Mouse (Mus musculus) CH12.LX (cell line): ENCODE measurements around the gene Fosl2. TPM values are rescaled to one million over a fixed set of nuclear protein-coding genes. Genes with fewer than 3 reads are reported as not detected.

Experiments used
- DNase-seq: peaks from one replicate; pipeline ENCODE4 v3.0.0-alpha.2; 2013; ENCODE audit errors: extremely low read depth
- H3K27ac ChIP-seq: 2 replicates; pipeline ENCODE4 v1.5.1; 2012; ENCODE audit warnings: low read depth, mild to moderate bottlenecking, control low read depth, moderate library complexity; ENCODE audit not compliant: insufficient read depth
- H3K27me3 ChIP-seq: replicated peaks from 2 replicates; pipeline ENCODE3; 2012; ENCODE audit warnings: inconsistent platforms
- H3K36me3 ChIP-seq, 2 experiments: replicated peaks in 1 of 2; 2 replicates each; pipeline versions ENCODE3 to v1.6.1; 2012; ENCODE audit warnings: inconsistent platforms in 1 of 2, low read length in 1 of 2, mild to moderate bottlenecking in 1 of 2, mixed read lengths in 1 of 2, moderate library complexity in 1 of 2; ENCODE audit not compliant: control insufficient read depth in 1 of 2, insufficient read depth in 1 of 2
- H3K4me1 ChIP-seq, 2 experiments: 2 replicates each; pipeline ENCODE4 v1.6.1; 2012; ENCODE audit warnings: inconsistent platforms in 1 of 2, moderate library complexity in 1 of 2; ENCODE audit not compliant: insufficient read depth in 2 of 2, control insufficient read depth in 1 of 2
- H3K4me2 ChIP-seq: 2 replicates; pipeline ENCODE4 v1.6.1; 2012; ENCODE audit warnings: low read depth, mild to moderate bottlenecking, control low read depth; ENCODE audit not compliant: poor library complexity, insufficient read depth, severe bottlenecking
- H3K4me3 ChIP-seq, 3 experiments: fragments of 150-350 bp in 1 of 3; sonication (generic) in 1 of 3; replicated peaks in 1 of 3; 2 replicates each; pipeline versions ENCODE3 to v1.5.1; 2011 to 2012; ENCODE audit warnings: low read depth in 2 of 3, low read length in 2 of 3, mild to moderate bottlenecking in 2 of 3, moderate library complexity in 2 of 3, control low read depth in 1 of 3, improper control_type of control experiment in 1 of 3, inconsistent platforms in 1 of 3, mixed read lengths in 1 of 3; ENCODE audit not compliant: poor library complexity in 1 of 3
- H3K79me2 ChIP-seq: replicated peaks from 2 replicates; pipeline ENCODE4 v1.6.1; 2012; ENCODE audit warnings: mild to moderate bottlenecking, moderate library complexity; ENCODE audit not compliant: control insufficient read depth, poor library complexity, insufficient read depth, severe bottlenecking; ENCODE audit errors: extremely low read depth
- H3K9ac ChIP-seq: 2 replicates; pipeline ENCODE4 v1.6.1; 2012; ENCODE audit warnings: low read depth, mild to moderate bottlenecking, control low read depth, moderate library complexity; ENCODE audit not compliant: insufficient read depth
- H3K9me3 ChIP-seq: replicated peaks from 2 replicates; pipeline ENCODE3; 2012; ENCODE audit warnings: low read length, inconsistent platforms, mixed read lengths
- BHLHE40 ChIP-seq: IDR thresholded peaks from 2 replicates; pipeline ENCODE4 v1.6.1; 2011; ENCODE audit warnings: mild to moderate bottlenecking, low read depth, low read length, improper control_type of control experiment
- E2F4 ChIP-seq: IDR thresholded peaks from 2 replicates; pipeline ENCODE4 v1.6.1; 2011; ENCODE audit warnings: low read depth, low read length, improper control_type of control experiment; ENCODE audit not compliant: insufficient replicate concordance
- ETS1 ChIP-seq: conservative IDR thresholded peaks from 2 replicates; pipeline ENCODE4 v1.6.1; 2012; ENCODE audit warnings: low read depth, mild to moderate bottlenecking, inconsistent platforms, low read length, improper control_type of control experiment, moderate library complexity
- JUN ChIP-seq: IDR thresholded peaks from 2 replicates; pipeline ENCODE4 v1.6.1; 2011; ENCODE audit warnings: low read depth, mild to moderate bottlenecking, low read length, improper control_type of control experiment, moderate library complexity; ENCODE audit not compliant: insufficient read depth
- JUND ChIP-seq: conservative IDR thresholded peaks from 2 replicates; pipeline ENCODE4 v1.6.1; 2011; ENCODE audit warnings: low read depth, low read length, improper control_type of control experiment
- KAT2A ChIP-seq: IDR thresholded peaks from 2 replicates; pipeline ENCODE4 v1.6.1; 2012; ENCODE audit warnings: low read length, improper control_type of control experiment, inconsistent platforms; ENCODE audit not compliant: insufficient replicate concordance
- MAFK ChIP-seq: IDR thresholded peaks from 2 replicates; pipeline ENCODE4 v1.6.1; 2011; ENCODE audit warnings: low read length, improper control_type of control experiment; ENCODE audit not compliant: insufficient replicate concordance
- MAX ChIP-seq: IDR thresholded peaks from 2 replicates; pipeline ENCODE4 v1.6.1; 2011; ENCODE audit warnings: low read length, improper control_type of control experiment
- MXI1 ChIP-seq: IDR thresholded peaks from 2 replicates; pipeline ENCODE4 v1.6.1; 2011; ENCODE audit warnings: mild to moderate bottlenecking, low read depth, low read length, improper control_type of control experiment
- MYC ChIP-seq: IDR thresholded peaks from 2 replicates; pipeline ENCODE4 v1.6.1; 2011; ENCODE audit warnings: low read depth, mild to moderate bottlenecking, improper control_type of control experiment, low read length
- NRF1 ChIP-seq: IDR thresholded peaks from 2 replicates; pipeline ENCODE4 v1.6.1; 2014; ENCODE audit warnings: low read depth, mild to moderate bottlenecking, inconsistent platforms, low read length, improper control_type of control experiment, moderate library complexity
- POLR2A ChIP-seq: IDR thresholded peaks from 2 replicates; pipeline ENCODE4 v1.6.1; 2011; ENCODE audit warnings: low read depth, mild to moderate bottlenecking, improper control_type of control experiment, low read length
- SMC3 ChIP-seq: IDR thresholded peaks from 2 replicates; pipeline ENCODE4 v1.6.1; 2011; ENCODE audit warnings: low read depth, low read length, improper control_type of control experiment
- TBP ChIP-seq: conservative IDR thresholded peaks from 2 replicates; pipeline ENCODE4 v1.6.1; 2011; ENCODE audit warnings: low read depth, low read length, improper control_type of control experiment
- USF1 ChIP-seq: IDR thresholded peaks from 2 replicates; pipeline ENCODE4 v1.6.1; 2014; ENCODE audit warnings: low read depth, mild to moderate bottlenecking, inconsistent platforms, low read length, improper control_type of control experiment
- ZC3H11A ChIP-seq: IDR thresholded peaks from 2 replicates; pipeline ENCODE4 v1.6.1; 2012; ENCODE audit warnings: low read depth, mild to moderate bottlenecking, inconsistent platforms, low read length, improper control_type of control experiment
- ZMIZ1 ChIP-seq: IDR thresholded peaks from 2 replicates; pipeline ENCODE4 v1.6.1; 2012; ENCODE audit warnings: low read depth, mild to moderate bottlenecking, inconsistent platforms, low read length, improper control_type of control experiment
- ZNF384 ChIP-seq: IDR thresholded peaks from 2 replicates; pipeline ENCODE4 v1.6.1; 2012; ENCODE audit warnings: low read depth, low read length, improper control_type of control experiment, inconsistent platforms
- dilution Hi-C: fragments of 300-500 bp; cut with MboI; formaldehyde crosslinking; loops from 2 replicates; pipeline ENCODE4 v1.14.3; 2020; ENCODE audit warnings: low sequenced_read_pairs; ENCODE audit not compliant: extremely low pct_unique_long_range_greater_than_20kb, extremely low pct_ligation_motif_present
- in situ Hi-C: fragments of 300-500 bp; cut with MboI; formaldehyde crosslinking; loops from 3 replicates; pipeline ENCODE4 v1.14.3; 2019; ENCODE audit warnings: low sequenced_read_pairs, low pct_ligation_motif_present, low pct_unique_long_range_greater_than_20kb, mixed read lengths
- polyA plus RNA-seq: library from polyadenylated mRNA; unstranded; fragments of >175 nt; gene quantifications from 2 replicates; pipeline ENCODE4 v1.2.1, GENCODE M21; 2012; ENCODE audit warnings: low read depth; ENCODE audit not compliant: insufficient read length
- total RNA-seq, 2 experiments: library from RNA; depleted of rRNA; stranded (reverse); fragments of 300-350 nt in 1 of 2; fragments of >200 nt in 1 of 2; gene quantifications; 2 replicates each; pipeline ENCODE4 v1.2.3; 2012 to 2014

Gene Fosl2
- total and polyA plus RNA-seq, 3 experiments = 0.23 to 0.91 (median 0.59) TPM

DNA sequence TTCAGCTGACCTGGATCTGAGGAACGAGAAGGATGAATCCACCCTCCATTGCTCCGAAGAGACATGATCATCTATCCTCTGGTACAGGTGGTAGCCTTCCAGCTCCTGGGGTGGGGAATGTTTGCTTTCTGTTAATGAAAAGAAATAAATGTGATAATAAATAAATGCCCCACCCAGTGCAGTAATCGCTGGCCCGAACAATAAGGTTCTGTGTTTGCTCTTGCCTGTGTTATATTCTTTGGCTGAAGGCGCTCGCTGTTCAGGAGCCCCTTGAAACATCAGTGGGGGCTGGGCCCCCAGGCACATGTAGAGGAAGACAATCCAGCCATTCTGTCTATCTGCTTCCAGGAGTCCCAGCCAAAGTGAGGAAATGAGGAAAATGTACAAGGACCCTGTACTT lies 10.6 kb upstream of the Fosl2 start:
- Histone ChIP-seq H3K4me3 (no peak overlapping the region), H3K9ac (no peak overlapping the region), H3K9me3 (no peaks in the 10 kb centered on the region), H3K4me2 (no peak overlapping the region), H3K27ac (no peak overlapping the region), H3K4me1 (peaks cover 2 to 3% of the 10 kb centered on the region in 2 experiments; a peak in 1 of 4 replicates), H3K79me2 (no peaks in the 10 kb centered on the region), H3K27me3 (peaks cover 2% of the 10 kb centered on the region), H3K36me3 (no peaks in the 10 kb centered on the region)
- no peak for DNase-seq
- dilution Hi-C loops (no loop called here), in situ Hi-C loops (no loop called here)
- TF ChIP-seq ZNF384 (no peak), E2F4 (no peak), ETS1 (no peak)

DNA sequence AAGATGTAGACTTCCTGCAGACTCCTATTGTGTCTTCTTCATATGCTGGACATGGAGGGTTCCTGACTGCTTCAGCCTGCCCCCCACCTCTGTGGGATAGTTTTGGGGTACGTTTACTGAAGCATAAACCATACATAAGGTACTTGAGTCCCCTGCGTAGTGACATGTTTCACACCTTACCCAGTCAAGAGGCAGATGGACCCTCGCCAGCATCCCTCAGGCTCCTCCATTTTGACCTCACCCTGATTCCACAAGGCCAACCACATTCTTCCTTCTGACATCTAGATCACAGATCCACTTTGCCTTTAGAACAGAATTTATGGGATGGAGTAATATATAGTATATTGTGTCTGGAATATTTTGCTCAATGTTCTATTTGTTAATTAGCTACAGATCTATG lies 8.4 kb upstream of the Fosl2 start:
- dilution Hi-C loops (no loop called here), in situ Hi-C loops (no loop called here)
- no peaks in the 10 kb centered on the region; a peak in 1 of 4 replicates for H3K4me1 ChIP-seq
- H3K36me3 ChIP-seq = no peaks in the 10 kb centered on the region
- H3K27ac ChIP-seq = no peak overlapping the region
- no peak overlapping the region for H3K4me2 ChIP-seq
- no peak for TF ChIP-seq NRF1
- no peak for TF ChIP-seq ZC3H11A
- TF ChIP-seq ETS1 = no peak
- no peak for TF ChIP-seq E2F4
- H3K4me3 ChIP-seq = no peak overlapping the region
- peaks cover 12% of the 10 kb centered on the region for H3K27me3 ChIP-seq
- no peak for DNase-seq
- no peaks in the 10 kb centered on the region for H3K79me2 ChIP-seq
- no peaks in the 10 kb centered on the region for H3K9me3 ChIP-seq
- no peak overlapping the region for H3K9ac ChIP-seq

DNA sequence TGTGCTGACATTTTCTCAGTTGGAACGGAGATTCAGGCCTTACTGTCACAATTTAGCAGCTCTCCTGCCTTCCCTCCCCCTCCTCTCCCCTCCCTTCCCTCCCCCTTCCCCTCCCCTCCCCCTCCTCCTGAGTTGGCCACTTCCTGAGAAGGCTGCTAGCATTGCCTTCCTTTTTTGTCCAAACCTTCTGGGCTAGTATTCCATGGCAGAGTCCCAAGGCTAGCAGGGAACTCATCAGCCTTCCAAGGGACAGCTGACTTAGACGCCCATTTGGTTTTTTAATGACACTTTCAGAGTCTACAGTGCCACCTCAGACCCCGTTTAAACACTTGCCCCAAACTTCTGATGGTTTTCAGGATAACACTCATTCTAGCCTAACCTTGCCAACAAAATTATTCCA lies 7.7 kb upstream of the Fosl2 start:
- dilution Hi-C loops = no loop called here
- in situ Hi-C loops = no loop called here

More for the DNA sequence above, 7.7 kb upstream of the Fosl2 start:
- Histone ChIP-seq H3K4me2 (no peak overlapping the region), H3K27ac (no peak overlapping the region), H3K4me3 (no peak overlapping the region), H3K9ac (no peak overlapping the region), H3K4me1 (peaks cover 0 to 2% of the 10 kb centered on the region in 2 experiments; a peak in 2 of 4 replicates), H3K9me3 (no peaks in the 10 kb centered on the region), H3K27me3 (peaks cover 19% of the 10 kb centered on the region)
- DNase-seq = no peak
- TF ChIP-seq JUND (no peak), ZMIZ1 (no peak), JUN (no peak), USF1 (no peak), MYC (no peak), TBP (no peak), MAX (no peak), MXI1 (no peak), MAFK (no peak), SMC3 (no peak), POLR2A (no peak), BHLHE40 (no peak), KAT2A (no peak)
- TF ChIP-seq, all 38 proteins: peak for 0
- Histone ChIP-seq H3K79me2 (no peaks in the 10 kb centered on the region), H3K36me3 (no peaks in the 10 kb centered on the region)
